Mouse (Mus musculus) stomach, postnatal 0 days (tissue): ENCODE results near the gene Rorb. TPM values are rescaled to one million over a fixed set of nuclear protein-coding genes. Genes with fewer than 3 reads are reported as not detected.

Source experiments
- ATAC-seq: fragments of 200-750 bp; cut with Nextera tagmentation; 2 replicates; pipeline ENCODE4 v1.8.0; 2017; ENCODE audit not compliant: low FRiP score, low TSS enrichment
- DNase-seq: peaks from one replicate; pipeline ENCODE4 v3.0.0-alpha.2; 2016; ENCODE audit warnings: low spot score
- H3K27ac ChIP-seq: fragments of 300-500 bp; sonication (generic); replicated peaks from 2 replicates; pipeline ENCODE4 v1.5.1; 2014; ENCODE audit warnings: mild to moderate bottlenecking, control low read depth
- H3K27me3 ChIP-seq: fragments of 300-500 bp; sonication (generic); 2 replicates; pipeline ENCODE4 v1.6.1; 2014; ENCODE audit warnings: low read length; ENCODE audit not compliant: control insufficient read depth, insufficient read depth
- H3K36me3 ChIP-seq: fragments of 300-500 bp; sonication (generic); 2 replicates; pipeline ENCODE4 v1.6.1; 2014; ENCODE audit warnings: low read length, mixed read lengths; ENCODE audit not compliant: control insufficient read depth, insufficient read depth
- H3K4me1 ChIP-seq: fragments of 300-500 bp; sonication (generic); replicated peaks from 2 replicates; pipeline ENCODE4 v1.6.1; 2014; ENCODE audit warnings: antibody characterized with exemption; ENCODE audit not compliant: control insufficient read depth, insufficient read depth
- H3K4me2 ChIP-seq: fragments of 300-500 bp; sonication (generic); replicated peaks from 2 replicates; pipeline ENCODE4 v1.6.1; 2014; ENCODE audit warnings: low read depth, mild to moderate bottlenecking, control low read depth, moderate library complexity
- H3K4me3 ChIP-seq: fragments of 300-500 bp; sonication (generic); 2 replicates; pipeline ENCODE4 v1.5.1; 2014; ENCODE audit warnings: low read depth, low read length, control low read depth
- H3K9ac ChIP-seq: fragments of 300-500 bp; sonication (generic); 2 replicates; pipeline ENCODE4 v1.6.1; 2014; ENCODE audit warnings: mild to moderate bottlenecking, low read length, control low read depth, mixed read lengths
- H3K9me3 ChIP-seq: fragments of 300-500 bp; sonication (generic); 2 replicates; pipeline ENCODE4 v1.6.1; 2016; ENCODE audit warnings: low read length; ENCODE audit not compliant: control insufficient read depth
- CTCF ChIP-seq: IDR thresholded peaks from 2 replicates; pipeline ENCODE4 v1.5.1; 2016; ENCODE audit warnings: antibody characterized with exemption, low read depth, mild to moderate bottlenecking, moderate library complexity
- EP300 ChIP-seq: optimal IDR thresholded peaks from 2 replicates; pipeline ENCODE3; 2016; ENCODE audit warnings: antibody characterized with exemption
- WGBS: fragments of 180-500 bp; shearing (Covaris S2); extraction: QIAGEN DNeasy Blood & Tissue Kit; methylation state at CpG from one replicate; pipeline ENCODE4 v1.1.7; 2014; 5-methylcytosine and 5-hydroxymethylcytosine counted together
- polyA plus RNA-seq: library from polyadenylated mRNA; unstranded; fragments of >200 nt; fragmentation: Nextera tagmentation; extraction: Ambion mirVana; gene quantifications from 2 replicates; pipeline ENCODE4 v1.2.1, GENCODE M21; 2015

Rorb gene
- polyA plus RNA-seq, 1 experiment from 2014 or later, result 0.11 TPM

DNA sequence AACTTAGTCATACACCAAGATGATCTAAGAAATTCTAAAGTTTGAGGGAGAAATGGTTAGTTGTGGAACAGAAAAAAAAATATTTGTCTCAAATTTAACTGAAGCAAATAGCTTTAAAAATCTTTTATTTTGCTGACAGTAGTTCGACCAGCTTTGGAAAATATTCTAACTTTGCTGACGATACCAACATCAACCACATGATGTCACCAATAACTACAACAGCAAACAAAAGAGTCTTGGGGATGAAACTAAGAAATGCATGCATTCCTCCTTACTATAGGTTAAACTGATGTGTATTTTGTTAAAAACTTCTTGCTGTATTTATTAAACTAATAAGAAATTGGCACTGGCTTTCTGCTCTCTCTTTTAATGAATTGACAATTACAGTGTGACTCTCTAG lies 67.9 kb downstream of the Rorb start:
- 38% methylated on average over 2 of the region's 2 CpGs for WGBS
- no peak overlapping the region for H3K4me3 ChIP-seq

GRCm38 (mm10) chr19:19040800-19041199 lies 70.2 kb downstream of the Rorb start:
- Histone ChIP-seq H3K4me1 (no peaks in the 10 kb centered on the region), H3K4me3 (no peak overlapping the region), H3K9ac (no peak overlapping the region), H3K27me3 (no peaks in the 10 kb centered on the region), H3K4me2 (no peak overlapping the region), H3K27ac (no peak overlapping the region), H3K36me3 (no peaks in the 10 kb centered on the region), H3K9me3 (no peaks in the 10 kb centered on the region)
- 75% methylated on average over 2 of the region's 2 CpGs for WGBS
- no peak for TF ChIP-seq EP300
- no peak for TF ChIP-seq CTCF
- DNase-seq, result no peak
- no peak for ATAC-seq

More for the DNA sequence above, 67.9 kb downstream of the Rorb start:
- H3K27ac ChIP-seq, result no peak overlapping the region
- DNase-seq (no peak), ATAC-seq (no peak)
- H3K36me3 ChIP-seq, result no peaks in the 10 kb centered on the region
- H3K4me1 ChIP-seq, result no peaks in the 10 kb centered on the region
- no peak overlapping the region for H3K4me2 ChIP-seq
- H3K9me3 ChIP-seq, result no peaks in the 10 kb centered on the region
- TF ChIP-seq CTCF (peak; percentile 63), EP300 (no peak)
- H3K27me3 ChIP-seq, result no peaks in the 10 kb centered on the region
- no peak overlapping the region for H3K9ac ChIP-seq

DNA sequence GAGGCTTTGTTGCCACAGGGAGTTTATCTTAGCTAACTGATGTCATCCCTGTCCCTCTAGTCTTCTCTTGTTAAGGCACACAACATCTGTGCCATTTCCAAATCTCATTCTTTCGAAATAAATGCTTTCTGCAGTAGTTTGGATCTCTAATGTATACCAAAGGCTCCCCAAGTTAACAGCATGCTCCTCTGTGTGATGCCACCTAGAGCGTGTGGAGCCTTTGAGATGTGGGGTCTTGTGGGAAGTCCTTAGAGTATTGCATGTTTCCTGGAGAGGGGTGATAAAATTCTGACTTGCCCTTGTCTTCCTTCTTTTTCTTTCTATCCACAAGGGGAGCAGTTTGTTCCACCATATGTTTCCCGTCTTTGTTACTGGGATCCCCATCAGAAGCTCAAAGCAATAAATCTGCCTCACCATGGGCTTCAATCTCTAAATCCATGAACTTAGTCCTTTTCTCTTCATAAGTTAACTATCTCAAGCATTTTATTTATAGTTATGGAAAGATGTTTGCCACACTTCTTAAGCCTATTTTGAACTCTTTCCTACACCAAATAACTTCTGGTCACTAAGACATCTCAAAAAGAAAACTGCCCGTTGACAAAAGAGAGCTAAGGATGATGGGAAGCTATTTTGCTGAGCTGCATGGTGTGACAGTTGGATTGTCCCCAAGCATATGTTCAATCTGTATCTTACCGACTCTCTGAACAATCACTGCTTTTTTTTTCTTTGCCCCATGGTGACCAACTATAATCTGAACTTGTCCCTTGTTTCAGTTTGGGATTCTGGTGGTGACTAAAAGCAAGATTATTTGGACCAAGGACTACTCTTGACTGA lies 76.3 kb downstream of the Rorb start:
- no peak overlapping the region for H3K9ac ChIP-seq
- TF ChIP-seq EP300, result no peak
- TF ChIP-seq CTCF, result no peak
- ATAC-seq, result no peak
- no peak for DNase-seq
- H3K9me3 ChIP-seq, result no peaks in the 10 kb centered on the region
- H3K27ac ChIP-seq, result no peak overlapping the region
- H3K27me3 ChIP-seq, result no peaks in the 10 kb centered on the region
- H3K4me3 ChIP-seq, result no peak overlapping the region
- 84% methylated on average over 5 of the region's 5 CpGs for WGBS
- H3K36me3 ChIP-seq, result no peaks in the 10 kb centered on the region
- H3K4me1 ChIP-seq, result no peaks in the 10 kb centered on the region
- no peak overlapping the region for H3K4me2 ChIP-seq

GRCm38 (mm10) chr19:19033974-19034373 lies 77.0 kb downstream of the Rorb start:
- Histone ChIP-seq H3K9ac (no peak overlapping the region), H3K36me3 (no peaks in the 10 kb centered on the region), H3K4me1 (no peaks in the 10 kb centered on the region), H3K27ac (no peak overlapping the region), H3K4me2 (no peak overlapping the region), H3K4me3 (no peak overlapping the region), H3K27me3 (no peaks in the 10 kb centered on the region), H3K9me3 (no peaks in the 10 kb centered on the region)
- ATAC-seq, result no peak
- TF ChIP-seq EP300, result no peak
- 64% methylated on average over 3 of the region's 3 CpGs for WGBS
- DNase-seq, result no peak

DNA sequence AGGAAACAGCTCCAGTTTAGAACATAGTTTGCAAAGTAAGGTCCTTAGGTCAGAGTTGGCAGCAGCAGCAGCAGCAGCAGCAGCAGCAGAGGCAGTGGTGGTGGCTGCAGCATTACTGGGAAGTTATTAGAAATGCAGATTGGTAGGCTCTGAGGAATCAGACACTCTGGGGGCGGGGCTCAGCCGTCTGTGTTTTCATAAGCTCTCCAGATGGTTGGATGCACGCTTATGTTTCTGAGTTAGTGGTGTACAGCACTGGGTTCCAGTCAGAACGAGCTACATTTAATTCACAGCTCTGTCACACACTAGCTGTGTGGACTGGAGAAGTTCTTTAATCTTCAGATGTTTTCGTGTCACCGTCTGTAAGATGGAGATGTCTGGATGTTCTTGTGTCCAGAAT lies 105.9 kb downstream of the Rorb start:
- TF ChIP-seq CTCF (no peak), EP300 (no peak)

GRCm38 (mm10) chr19:19004023-19004656 lies 106.9 kb downstream of the Rorb start:
- no peak for ATAC-seq
- H3K9ac ChIP-seq, result no peak overlapping the region

More for the DNA sequence above, 105.9 kb downstream of the Rorb start:
- ATAC-seq (no peak), DNase-seq (no peak)
- Histone ChIP-seq H3K9me3 (no peaks in the 10 kb centered on the region), H3K4me1 (no peaks in the 10 kb centered on the region), H3K4me3 (no peak overlapping the region), H3K36me3 (no peaks in the 10 kb centered on the region), H3K4me2 (no peak overlapping the region), H3K9ac (no peak overlapping the region), H3K27ac (no peak overlapping the region), H3K27me3 (no peaks in the 10 kb centered on the region)
- WGBS, result 49% methylated on average over 6 of the region's 6 CpGs

More at GRCm38 (mm10) chr19:19004023-19004656, 106.9 kb downstream of the Rorb start:
- TF ChIP-seq EP300, result no peak
- no peak for TF ChIP-seq CTCF
- H3K4me1 ChIP-seq, result no peaks in the 10 kb centered on the region
- no peaks in the 10 kb centered on the region for H3K9me3 ChIP-seq
- WGBS, result 63% methylated on average over 8 of the region's 11 CpGs
- H3K36me3 ChIP-seq, result no peaks in the 10 kb centered on the region
- no peak overlapping the region for H3K4me2 ChIP-seq
- H3K27ac ChIP-seq, result no peak overlapping the region
- H3K27me3 ChIP-seq, result no peaks in the 10 kb centered on the region
- DNase-seq, result no peak
- no peak overlapping the region for H3K4me3 ChIP-seq
